Mouse (Mus musculus) E14TG2a.4 (cell line): Measurements from ENCODE around the gene Gm18596.
"Not testable (repeated sequence)": the region's sequence is repeated elsewhere in the genome, so short reads cannot be mapped to it uniquely, and the experiment has no call there.

Source experiments
- CTCF ChIP-seq: conservative IDR thresholded peaks from 2 replicates; pipeline ENCODE4 v1.5.1; 2014; ENCODE audit warnings: low read length
- NANOG ChIP-seq: IDR thresholded peaks from 2 replicates; pipeline ENCODE4 v1.6.1; 2014; ENCODE audit warnings: borderline replicate concordance, low read length, mixed read lengths

DNA sequence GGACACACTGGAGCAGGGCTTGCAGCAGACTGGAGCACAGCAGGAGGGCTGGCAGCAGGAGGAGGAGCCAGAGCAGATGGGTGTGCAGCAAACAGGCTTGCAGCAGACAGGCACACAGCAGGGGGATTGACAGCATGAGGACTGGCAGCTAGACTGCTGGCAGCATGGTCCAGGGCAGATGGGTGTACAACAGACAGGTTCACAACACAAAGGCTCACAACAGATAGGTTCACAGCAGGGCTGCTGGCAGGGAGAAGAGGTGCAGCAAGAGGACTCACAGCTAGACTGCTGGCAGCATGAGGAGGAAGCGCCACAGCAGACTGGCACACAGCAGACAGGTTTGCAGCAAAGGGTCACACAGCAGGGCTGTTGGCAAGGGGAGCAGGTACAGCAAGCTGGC lies 8.2 kb upstream of the Gm18596 start:
- TF ChIP-seq CTCF, NANOG: not testable (repeated sequence)
